Mouse (Mus musculus) heart, embryonic 15.5 days (tissue): ENCODE data around the gene Ror2. TPM values are rescaled to one million over a fixed set of nuclear protein-coding genes. Genes with fewer than 3 reads are reported as not detected.
A peak's percentile ranks its signal among the peaks of the same experiment; 100 is the strongest.

Experiments used
- ATAC-seq: fragments of 200-750 bp; cut with Nextera tagmentation; replicated peaks from 2 replicates; pipeline ENCODE4 v1.8.0; 2017; ENCODE audit warnings: low read depth, moderate TSS enrichment; ENCODE audit not compliant: insufficient number of reproducible peaks, insufficient read depth, low FRiP score
- H3K27ac ChIP-seq: fragments of 300-500 bp; sonication (generic); 2 replicates; pipeline ENCODE4 v1.5.1; 2015; ENCODE audit warnings: mild to moderate bottlenecking, inconsistent platforms
- H3K27me3 ChIP-seq: fragments of 300-500 bp; sonication (generic); 2 replicates; pipeline ENCODE4 v1.6.1; 2015; ENCODE audit warnings: inconsistent platforms
- H3K36me3 ChIP-seq: fragments of 300-500 bp; sonication (generic); 2 replicates; pipeline ENCODE4 v1.6.1; 2015; ENCODE audit warnings: mild to moderate bottlenecking, inconsistent platforms
- H3K4me1 ChIP-seq: fragments of 300-500 bp; sonication (generic); replicated peaks from 2 replicates; pipeline ENCODE4 v1.6.1; 2015; ENCODE audit warnings: inconsistent platforms
- H3K4me2 ChIP-seq: fragments of 300-500 bp; sonication (generic); 2 replicates; pipeline ENCODE4 v1.6.1; 2015; ENCODE audit warnings: inconsistent platforms, mild to moderate bottlenecking, moderate library complexity
- H3K4me3 ChIP-seq: fragments of 300-500 bp; sonication (generic); 2 replicates; pipeline ENCODE4 v1.5.1; 2015; ENCODE audit warnings: mild to moderate bottlenecking, inconsistent platforms
- H3K9ac ChIP-seq: fragments of 300-500 bp; sonication (generic); 2 replicates; pipeline ENCODE4 v1.6.1; 2015; ENCODE audit warnings: mild to moderate bottlenecking, inconsistent platforms
- H3K9me3 ChIP-seq: fragments of 300-500 bp; sonication (generic); replicated peaks from 2 replicates; pipeline ENCODE4 v1.6.1; 2016; ENCODE audit warnings: inconsistent platforms
- WGBS: fragments of 180-500 bp; shearing (Covaris S2); methylation state at CpG from one replicate; pipeline ENCODE4 v1.1.7; 2015; ENCODE audit warnings: mixed read lengths; 5-methylcytosine and 5-hydroxymethylcytosine counted together
- polyA plus RNA-seq: library from polyadenylated mRNA; unstranded; fragments of >200 nt; fragmentation: Nextera tagmentation; extraction: Ambion mirVana; gene quantifications from 2 replicates; pipeline ENCODE4 v1.2.1, GENCODE M21; 2015

The Ror2 gene
- polyA plus RNA-seq, 1 experiment from 2014 or later = 14.4 TPM

GRCm38 (mm10) chr13:53193713-53194112 is 92.2 kb downstream of the Ror2 start:
- Histone ChIP-seq H3K4me2 (no peak overlapping the region), H3K4me3 (no peak overlapping the region), H3K9ac (no peak overlapping the region), H3K36me3 (no peaks in the 10 kb centered on the region), H3K27me3 (no peaks in the 10 kb centered on the region), H3K4me1 (peaks cover 45% of the 10 kb centered on the region), H3K27ac (peak overlapping the region; percentile 25; the same call in 1 of the 2 replicates), H3K9me3 (no peaks in the 10 kb centered on the region)
- 26% methylated on average over 6 of the region's 6 CpGs for WGBS
- peak; percentile 25; the same call in 1 of the 2 replicates for ATAC-seq

GRCm38 (mm10) chr13:53192286-53192685 is 93.6 kb downstream of the Ror2 start:
- Histone ChIP-seq H3K36me3 (no peaks in the 10 kb centered on the region), H3K27ac (no peak overlapping the region), H3K9ac (no peak overlapping the region), H3K27me3 (no peaks in the 10 kb centered on the region), H3K9me3 (no peaks in the 10 kb centered on the region), H3K4me3 (no peak overlapping the region), H3K4me2 (no peak overlapping the region), H3K4me1 (peaks cover 44% of the 10 kb centered on the region)
- ATAC-seq = no peak
- WGBS = 85% methylated on average over 6 of the region's 6 CpGs

GRCm38 (mm10) chr13:53191657-53192056 is 94.3 kb downstream of the Ror2 start:
- Histone ChIP-seq H3K27me3 (no peaks in the 10 kb centered on the region), H3K27ac (no peak overlapping the region), H3K4me2 (no peak overlapping the region), H3K9me3 (no peaks in the 10 kb centered on the region), H3K36me3 (no peaks in the 10 kb centered on the region), H3K4me3 (no peak overlapping the region), H3K4me1 (peaks cover 39% of the 10 kb centered on the region), H3K9ac (no peak overlapping the region)
- no peak for ATAC-seq
- WGBS = 54% methylated on average over 7 of the region's 7 CpGs

GRCm38 (mm10) chr13:53188935-53189334 is 97.0 kb downstream of the Ror2 start:
- no peaks in the 10 kb centered on the region for H3K9me3 ChIP-seq
- no peaks in the 10 kb centered on the region for H3K36me3 ChIP-seq
- H3K4me1 ChIP-seq = peaks cover 26% of the 10 kb centered on the region
- no peak overlapping the region for H3K4me3 ChIP-seq
- no peak overlapping the region for H3K9ac ChIP-seq
- ATAC-seq = no peak
- H3K27me3 ChIP-seq = no peaks in the 10 kb centered on the region
- H3K27ac ChIP-seq = no peak overlapping the region
- H3K4me2 ChIP-seq = no peak overlapping the region
- 66% methylated on average over 10 of the region's 10 CpGs for WGBS

- Histone ChIP-seq H3K9ac (no peak overlapping the region), H3K4me2 (no peak overlapping the region), H3K27ac (no peak overlapping the region), H3K36me3 (no peaks in the 10 kb centered on the region), H3K4me1 (peaks cover 9% of the 10 kb centered on the region), H3K27me3 (no peaks in the 10 kb centered on the region), H3K9me3 (no peaks in the 10 kb centered on the region), H3K4me3 (no peak overlapping the region)
- 94% methylated on average over 1 of the region's 1 CpGs for WGBS
- ATAC-seq = no peak
These were observed 101.1 kb downstream of the Ror2 start for GRCm38 (mm10) chr13:53184858-53185257.

- Histone ChIP-seq H3K9me3 (no peaks in the 10 kb centered on the region), H3K4me3 (no peak overlapping the region), H3K4me2 (no peak overlapping the region), H3K9ac (no peak overlapping the region), H3K27ac (no peak overlapping the region), H3K4me1 (peaks cover 12% of the 10 kb centered on the region), H3K27me3 (no peaks in the 10 kb centered on the region), H3K36me3 (no peaks in the 10 kb centered on the region)
- ATAC-seq = no peak
- 79% methylated on average over 5 of the region's 5 CpGs for WGBS
These were observed 101.8 kb downstream of the Ror2 start for GRCm38 (mm10) chr13:53184149-53184548.

GRCm38 (mm10) chr13:53183161-53183577 is 102.8 kb downstream of the Ror2 start:
- Histone ChIP-seq H3K4me3 (no peak overlapping the region), H3K9ac (no peak overlapping the region; the same call in 1 of the 2 replicates), H3K27ac (no peak overlapping the region), H3K4me1 (peaks cover 19% of the 10 kb centered on the region), H3K4me2 (no peak overlapping the region), H3K36me3 (no peaks in the 10 kb centered on the region), H3K9me3 (no peaks in the 10 kb centered on the region), H3K27me3 (no peaks in the 10 kb centered on the region)
- WGBS = 28% methylated on average over 8 of the region's 8 CpGs
- no peak for ATAC-seq

GRCm38 (mm10) chr13:53178594-53178993 is 107.3 kb downstream of the Ror2 start:
- Histone ChIP-seq H3K9me3 (no peaks in the 10 kb centered on the region), H3K4me3 (no peak overlapping the region), H3K4me1 (peaks cover 43% of the 10 kb centered on the region), H3K36me3 (no peaks in the 10 kb centered on the region), H3K27ac (peak overlapping the region; percentile 5; the same call in 1 of the 2 replicates), H3K27me3 (no peaks in the 10 kb centered on the region), H3K4me2 (peak overlapping the region; percentile 35), H3K9ac (no peak overlapping the region)
- 13% methylated on average over 13 of the region's 13 CpGs for WGBS
- ATAC-seq = peak; percentile 29; the same call in 1 of the 2 replicates

- no peaks in the 10 kb centered on the region for H3K27me3 ChIP-seq
- peak overlapping the region; percentile 35 for H3K4me2 ChIP-seq
- no peak overlapping the region for H3K27ac ChIP-seq
- no peaks in the 10 kb centered on the region for H3K36me3 ChIP-seq
- H3K9ac ChIP-seq = no peak overlapping the region
- no peak for ATAC-seq
- no peak overlapping the region for H3K4me3 ChIP-seq
- no peaks in the 10 kb centered on the region for H3K9me3 ChIP-seq
- peaks cover 39% of the 10 kb centered on the region for H3K4me1 ChIP-seq
- 54% methylated on average over 4 of the region's 4 CpGs for WGBS
These were observed 107.8 kb downstream of the Ror2 start for GRCm38 (mm10) chr13:53178171-53178570.

- H3K4me3 ChIP-seq = no peak overlapping the region
- H3K9me3 ChIP-seq = no peaks in the 10 kb centered on the region
- H3K36me3 ChIP-seq = no peaks in the 10 kb centered on the region
- no peak for ATAC-seq
- no peaks in the 10 kb centered on the region for H3K27me3 ChIP-seq
- peaks cover 38% of the 10 kb centered on the region for H3K4me1 ChIP-seq
- no peak overlapping the region for H3K4me2 ChIP-seq
- no peak overlapping the region for H3K9ac ChIP-seq
- WGBS = 64% methylated on average over 7 of the region's 7 CpGs
- no peak overlapping the region for H3K27ac ChIP-seq
These were observed 108.6 kb downstream of the Ror2 start for GRCm38 (mm10) chr13:53177424-53177718.

- Histone ChIP-seq H3K27me3 (no peaks in the 10 kb centered on the region), H3K4me1 (peaks cover 38% of the 10 kb centered on the region), H3K9me3 (no peaks in the 10 kb centered on the region), H3K27ac (0 out of 2 replicates have a peak overlapping the region, but pooled peaks have one; percentile 22), H3K4me3 (no peak overlapping the region), H3K9ac (no peak overlapping the region), H3K4me2 (no peak overlapping the region), H3K36me3 (no peaks in the 10 kb centered on the region)
- no peak for ATAC-seq
- 47% methylated on average over 10 of the region's 10 CpGs for WGBS
These were observed 109.1 kb downstream of the Ror2 start for GRCm38 (mm10) chr13:53176695-53177423.

GRCm38 (mm10) chr13:53175041-53175440 is 110.9 kb downstream of the Ror2 start:
- H3K9ac ChIP-seq = no peak overlapping the region
- H3K4me1 ChIP-seq = peaks cover 43% of the 10 kb centered on the region
- ATAC-seq = no peak
- H3K27ac ChIP-seq = no peak overlapping the region
- 59% methylated on average over 7 of the region's 7 CpGs for WGBS
- no peaks in the 10 kb centered on the region for H3K27me3 ChIP-seq
- no peaks in the 10 kb centered on the region for H3K9me3 ChIP-seq
- no peak overlapping the region for H3K4me3 ChIP-seq
- H3K36me3 ChIP-seq = no peaks in the 10 kb centered on the region
- H3K4me2 ChIP-seq = no peak overlapping the region
